Mouse (Mus musculus) small intestine, adult 10 weeks (tissue): ENCODE data around the gene Smim6. TPM values are rescaled to one million over a fixed set of nuclear protein-coding genes. Genes with fewer than 3 reads are reported as not detected.

Experiments
- polyA plus RNA-seq: library from polyadenylated mRNA; stranded (reverse); fragments of 350-450 nt; fragmentation: Illumina TruSeq; extraction: RNeasy Lipid Tissue Mini Kit (QIAGEN cat#74804); gene quantifications from one replicate; pipeline ENCODE4 v1.2.3, GENCODE M21; 2014; ENCODE audit warnings: low replicate concordance

The Smim6 gene
- polyA plus RNA-seq, result 1.3 TPM

DNA sequence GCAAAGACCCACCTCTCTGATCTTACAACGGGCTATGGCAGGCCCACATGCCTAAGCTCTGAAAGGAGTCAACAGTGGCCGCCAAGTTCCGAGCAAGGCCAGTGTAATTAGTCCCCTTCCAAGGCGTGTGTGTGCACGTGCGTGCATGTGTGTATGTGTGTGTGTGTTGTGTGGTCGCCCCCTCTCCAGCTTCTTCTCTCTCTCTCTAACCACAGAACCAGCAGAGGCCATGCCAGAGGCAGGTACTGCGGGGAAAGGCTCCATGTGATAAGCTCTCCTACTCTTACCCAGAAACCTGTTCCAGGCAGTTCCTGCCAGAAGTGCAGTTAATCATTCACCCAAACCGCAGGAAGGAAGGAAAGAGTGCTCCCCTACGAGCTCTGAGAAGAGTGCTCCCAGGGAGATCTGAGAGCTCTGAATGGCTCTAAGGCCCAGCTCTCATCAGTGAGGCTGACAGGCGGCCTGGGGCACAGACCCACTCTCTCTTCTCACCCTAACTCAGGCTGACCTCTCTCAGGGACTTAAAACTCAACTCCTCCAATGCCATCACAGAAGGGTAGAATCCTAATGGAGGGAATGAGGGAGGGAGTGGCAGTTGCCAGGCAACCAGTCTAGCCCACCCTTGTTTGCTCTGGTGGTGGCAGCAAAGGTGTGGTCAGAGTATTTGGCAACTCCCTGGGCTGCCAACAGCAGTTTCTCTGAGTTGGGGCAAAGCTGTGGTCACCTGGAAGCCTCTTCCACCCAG lies at the start of gene Smim6:
Smim6 (plus strand) TSS at position 386 of the 745 bp plus-strand sequence.

DNA sequence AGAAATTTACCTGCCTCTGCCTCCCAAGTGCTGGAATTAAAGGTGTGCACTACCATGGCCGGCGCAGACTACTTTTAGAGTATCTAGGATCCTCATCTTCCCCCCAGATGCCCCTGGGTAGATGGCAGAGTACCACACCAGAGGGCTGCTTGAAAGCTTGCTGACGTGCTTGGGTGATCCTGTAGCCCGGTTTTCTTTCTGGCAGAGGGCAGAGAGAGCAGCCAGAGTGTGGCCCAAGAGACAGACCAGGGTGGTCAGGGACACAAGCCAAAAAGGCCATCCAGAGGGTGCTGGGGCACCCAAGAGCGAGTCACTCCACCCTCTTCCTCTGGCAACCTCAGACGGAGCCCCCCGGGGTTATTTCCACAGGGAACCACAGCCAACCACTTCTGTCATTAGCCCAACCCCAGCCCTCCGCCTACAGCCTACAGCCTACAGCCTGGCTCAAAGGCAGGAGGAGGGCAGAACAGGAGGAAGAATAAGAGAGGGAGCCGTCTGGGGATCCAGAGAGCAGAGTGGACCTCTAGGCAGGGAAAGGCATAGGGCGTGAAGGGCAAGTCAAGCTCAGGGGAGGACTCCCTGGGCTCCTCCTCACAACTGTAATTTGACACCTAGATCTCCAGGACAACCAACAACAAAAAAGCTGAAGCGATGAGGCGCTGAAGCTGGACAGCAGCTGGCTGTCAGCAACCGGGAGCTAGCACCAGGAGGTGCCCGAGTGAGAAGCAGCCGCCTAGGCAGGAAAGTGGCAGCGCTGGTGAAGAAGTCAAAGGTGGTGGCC lies 12.1 kb upstream of the Smim6 start, which contains the start of gene Smim5:
Smim5 (plus strand) TSS at position 481 of the 781 bp plus-strand sequence.

DNA sequence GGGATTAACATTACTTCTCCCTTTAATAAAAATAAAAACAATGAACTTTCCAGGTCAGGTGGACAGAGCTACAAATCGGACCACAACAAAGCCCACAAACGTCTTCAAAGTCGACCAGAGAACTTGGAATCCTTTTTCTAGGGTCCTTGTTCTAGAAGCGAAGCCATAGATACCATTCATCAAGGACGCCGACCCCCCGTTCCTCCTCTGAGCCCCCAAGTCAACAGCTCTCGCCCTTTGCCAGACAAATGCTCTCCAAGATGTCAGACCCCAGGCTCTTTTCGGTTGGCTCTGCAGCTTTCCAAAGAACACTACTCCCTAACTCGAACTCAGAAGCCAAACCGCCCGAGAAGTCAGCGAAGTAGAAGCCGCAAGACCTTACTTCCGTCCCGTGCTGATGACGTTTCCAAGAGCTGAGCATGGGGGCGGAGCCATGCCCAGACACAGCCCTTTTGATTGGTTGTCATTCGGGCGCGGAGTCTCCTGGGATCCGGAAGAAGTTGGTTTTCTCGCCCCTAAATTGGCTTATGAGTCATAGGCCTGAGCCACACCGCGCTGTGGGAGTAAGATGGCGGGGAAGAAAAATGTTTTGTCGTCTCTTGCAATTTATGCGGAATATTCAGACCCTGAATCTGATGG lies 21.4 kb downstream of the Smim6 start, which contains the start of the genes Sap30bp and Recql5:
Sap30bp (plus strand) TSS at position 175 of the 639 bp plus-strand sequence.
Recql5 (minus strand) TSS at position 370 of the 639 bp plus-strand sequence.

Other genes starting within 250 kb of the Smim6 start
- gene Grb2, start 203.4 kb upstream of the Smim6 start, polyA plus RNA-seq, result 83.4 TPM
- gene Tmem94, start 146.6 kb upstream of the Smim6 start, polyA plus RNA-seq, result 0.59 TPM
- 0.26 TPM for gene Caskin2, start 98.4 kb upstream of the Smim6 start, polyA plus RNA-seq
- gene Tsen54, start 97.3 kb upstream of the Smim6 start, polyA plus RNA-seq, result not detected
- gene Llgl2, start 88.0 kb upstream of the Smim6 start, polyA plus RNA-seq, result 3.8 TPM
- gene Myo15b, start 53.6 kb upstream of the Smim6 start, polyA plus RNA-seq, result 14.8 TPM
- gene Smim5, start 12.1 kb upstream of the Smim6 start, polyA plus RNA-seq, result not detected
- 2.9 TPM for gene Sap30bp, start 21.3 kb downstream of the Smim6 start, polyA plus RNA-seq
- gene Recql5, start 21.5 kb downstream of the Smim6 start, polyA plus RNA-seq, result 1.3 TPM
- gene Itgb4, start 62.7 kb downstream of the Smim6 start, polyA plus RNA-seq, result 0.26 TPM
- gene Galk1, start 100.7 kb downstream of the Smim6 start, polyA plus RNA-seq, result not detected
- 1,105 TPM for gene H3f3b, start 115.9 kb downstream of the Smim6 start, polyA plus RNA-seq
- 1.2 TPM for gene Unk, start 118.3 kb downstream of the Smim6 start, polyA plus RNA-seq
- gene Unc13d, start 165.9 kb downstream of the Smim6 start, polyA plus RNA-seq, result not detected
- 15.3 TPM for gene Wbp2, start 175.0 kb downstream of the Smim6 start, polyA plus RNA-seq
- 0.56 TPM for gene Trim47, start 215.2 kb downstream of the Smim6 start, polyA plus RNA-seq
- gene Trim65, start 219.1 kb downstream of the Smim6 start, polyA plus RNA-seq, result 6.7 TPM
- 1.9 TPM for gene Mrpl38, start 226.9 kb downstream of the Smim6 start, polyA plus RNA-seq